Mouse (Mus musculus) left cerebral cortex, adult 18-20 months (tissue): ENCODE measurements around the gene Topbp1. TPM values are rescaled to one million over a fixed set of nuclear protein-coding genes. Genes with fewer than 3 reads are reported as not detected.

Experiments
- DNase-seq, 2 experiments: peaks; one replicate each; pipeline ENCODE4 v3.0.0; 2021 to 2022; ENCODE audit warnings: low spot score in 2 of 2, mixed read lengths in 1 of 2
- long read RNA-seq, 2 experiments: library from polyadenylated mRNA; stranded (forward); transcript quantifications; one replicate each; pipeline ENCODE4 v2.0.0; 2021
- total RNA-seq, 2 experiments: library from RNA; stranded (reverse); gene quantifications; 2 replicates each; pipeline ENCODE4 v1.2.3; 2021

Topbp1 gene
- 10 to 100 TPM; 17.0 to 20.7 TPM for total RNA-seq
- long read RNA-seq, experiment 1, full-length matches to known transcripts: 5 of 10 reads
- long read RNA-seq, experiment 1, partial matches to known transcripts: 3 of 10 reads
- long read RNA-seq, experiment 1, other reads (novel, unspliced or antisense): 2 of 10 reads
- long read RNA-seq, experiment 2, full-length matches to known transcripts: 4 of 12 reads
- long read RNA-seq, experiment 2, partial matches to known transcripts: 4 of 12 reads
- long read RNA-seq, experiment 2, other reads (novel, unspliced or antisense): 4 of 12 reads

GRCm38 (mm10) chr9:103304927-103305326 lies at the start of gene Topbp1, which contains the start of gene 1300017J02Rik:
Gene Topbp1, plus strand, starts transcription at chr9:103305215.
Gene 1300017J02Rik, minus strand, starts transcription at chr9:103305082.
- peak; percentile 93 for DNase-seq

- no peak for DNase-seq
These were observed 39.2 kb upstream of the Topbp1 start for GRCm38 (mm10) chr9:103265778-103266177.

GRCm38 (mm10) chr9:103271104-103271503 lies 33.9 kb upstream of the Topbp1 start:
- DNase-seq: no peak

- no peak for DNase-seq
These were observed 30.2 kb upstream of the Topbp1 start for GRCm38 (mm10) chr9:103274819-103275218.

DNA sequence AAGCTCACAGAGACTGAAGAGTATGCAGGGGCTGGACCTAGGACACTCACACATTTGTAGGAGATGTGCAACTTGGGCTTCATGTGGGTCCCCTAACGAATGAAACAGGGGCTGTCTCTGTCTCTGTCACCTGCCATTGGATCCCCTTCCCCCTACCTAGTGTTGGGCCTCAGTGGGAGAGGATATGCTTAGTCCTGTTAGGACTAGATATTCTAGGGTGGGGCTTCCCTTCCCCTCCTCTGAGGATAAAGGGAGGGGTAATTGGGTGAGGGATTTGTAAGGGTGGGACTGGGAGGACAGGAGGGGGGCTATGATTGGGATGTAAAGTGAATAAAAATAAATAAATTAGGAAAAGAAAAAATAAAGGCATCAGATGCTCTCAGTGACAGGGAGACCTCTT lies 29.3 kb upstream of the Topbp1 start:
- no peak for DNase-seq

GRCm38 (mm10) chr9:103276876-103277275 lies 28.1 kb upstream of the Topbp1 start:
- DNase-seq: no peak

GRCm38 (mm10) chr9:103286396-103286795 lies 18.6 kb upstream of the Topbp1 start:
- no peak for DNase-seq

DNA sequence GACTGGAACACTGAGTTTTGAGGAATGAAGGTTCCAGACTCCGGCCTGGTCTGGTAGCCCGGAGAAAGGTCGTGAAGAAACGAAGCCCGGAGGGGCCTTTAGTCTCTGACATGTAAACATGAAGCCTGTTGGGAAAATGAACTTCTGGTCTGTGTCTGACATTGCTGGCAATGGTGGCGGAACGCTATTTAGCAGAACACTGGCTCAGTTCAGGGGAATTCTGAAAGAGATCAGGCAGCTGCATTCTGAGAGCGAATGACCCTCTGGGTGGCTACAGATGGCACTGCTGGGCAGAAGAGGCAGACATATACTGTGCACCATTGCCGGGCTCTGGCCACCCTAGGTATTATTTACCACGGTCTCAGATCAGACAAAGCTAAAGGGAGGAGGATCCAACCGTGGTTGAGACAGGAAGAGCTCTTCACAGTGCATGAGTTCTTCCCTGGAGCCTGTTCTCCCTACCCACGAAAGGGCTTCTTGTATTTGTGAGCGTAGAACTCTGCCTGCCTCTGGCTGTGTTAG lies 18.1 kb upstream of the Topbp1 start:
- DNase-seq: no peak

GRCm38 (mm10) chr9:103287840-103288488 lies 17.1 kb upstream of the Topbp1 start:
- no peak for DNase-seq

- DNase-seq: no peak
These were observed 16.4 kb upstream of the Topbp1 start for GRCm38 (mm10) chr9:103288489-103289180.

GRCm38 (mm10) chr9:103294507-103294906 lies 10.5 kb upstream of the Topbp1 start:
- no peak for DNase-seq

DNA sequence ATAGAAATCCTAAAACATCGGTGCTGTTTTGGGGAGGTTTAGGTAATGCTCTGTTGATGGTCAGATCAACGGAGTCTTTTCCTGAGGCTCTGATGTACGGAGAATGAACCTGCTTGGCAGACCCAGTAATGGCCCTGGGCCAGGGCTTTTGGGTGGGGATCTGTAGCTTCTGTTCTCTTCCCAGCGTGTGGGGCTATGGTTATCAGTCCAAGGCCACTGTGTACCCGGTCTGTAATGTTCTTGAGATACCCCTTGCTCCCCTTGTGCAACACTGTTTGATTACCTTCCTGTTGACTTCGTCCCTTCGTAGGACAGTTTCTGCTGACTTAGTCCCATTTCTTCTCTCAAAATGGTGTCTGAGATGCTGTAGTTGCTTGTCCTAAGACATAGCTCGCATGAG lies 3.9 kb upstream of the Topbp1 start:
- no peak for DNase-seq

DNA sequence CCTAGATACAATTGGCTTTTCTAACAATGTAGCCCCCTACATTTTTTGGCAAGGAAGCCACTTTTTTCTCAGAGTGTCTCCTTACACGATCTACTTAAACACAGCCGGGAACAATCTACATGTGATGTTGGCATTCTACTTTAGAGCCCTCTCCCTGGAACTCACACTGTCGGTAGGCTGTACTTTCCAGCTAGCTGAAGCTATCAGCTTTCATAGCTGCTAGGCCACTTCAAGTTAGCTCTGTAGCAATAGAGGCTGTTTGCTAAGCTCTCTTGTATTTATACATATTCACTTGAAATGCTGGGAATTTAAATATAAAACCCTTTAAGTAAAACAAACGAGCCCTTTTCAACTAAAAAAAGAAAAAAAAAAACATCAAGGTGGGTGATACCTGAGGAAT lies 2.8 kb upstream of the Topbp1 start:
- DNase-seq: no peak

GRCm38 (mm10) chr9:103302666-103303065 lies 2.3 kb upstream of the Topbp1 start:
- peak; percentile 64 to 69 for DNase-seq

GRCm38 (mm10) chr9:103305332-103306041 lies 472 bp downstream of the Topbp1 start:
- no peak for DNase-seq

DNA sequence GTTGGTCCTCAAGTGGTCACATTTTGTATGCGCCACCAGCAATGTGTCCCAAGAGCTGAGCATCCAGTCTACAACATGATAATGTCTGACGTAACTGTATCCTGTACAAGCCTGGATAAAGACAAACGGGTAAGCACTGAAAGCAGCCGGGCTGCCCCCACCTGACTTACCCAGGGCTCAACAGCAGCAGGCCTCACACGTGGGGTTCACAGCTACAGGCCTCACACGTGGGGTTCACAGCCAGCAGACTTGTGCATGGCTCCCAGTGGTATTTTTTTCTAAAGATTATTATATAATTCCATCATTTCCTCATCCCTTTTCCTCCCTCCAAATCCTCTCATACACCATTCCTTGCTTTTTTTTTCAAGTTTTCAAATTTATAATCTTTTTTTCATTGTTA lies 4.8 kb downstream of the Topbp1 start:
- DNase-seq: no peak

GRCm38 (mm10) chr9:103324678-103325077 lies 19.7 kb downstream of the Topbp1 start:
- no peak for DNase-seq

GRCm38 (mm10) chr9:103326449-103326848 lies 21.4 kb downstream of the Topbp1 start:
- no peak for DNase-seq

DNA sequence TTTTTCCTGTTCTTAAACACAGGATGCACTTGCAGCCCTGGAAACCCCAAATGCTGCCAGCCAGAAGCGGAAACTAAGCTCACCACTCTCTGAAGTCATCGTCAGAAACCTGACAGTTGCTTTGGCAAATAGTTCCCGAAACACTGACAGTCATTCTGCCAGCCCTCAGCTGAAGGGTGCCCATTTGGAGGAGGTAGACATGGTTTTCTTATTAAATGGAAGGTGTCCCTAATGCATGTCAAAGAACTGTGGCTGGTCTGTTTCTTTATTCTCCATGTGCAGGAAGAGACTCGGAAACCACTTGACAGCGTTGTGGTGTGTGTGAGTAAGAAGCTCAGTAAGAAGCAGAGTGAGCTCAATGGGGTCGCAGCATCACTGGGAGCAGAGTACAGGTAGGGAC lies 27.6 kb downstream of the Topbp1 start:
- DNase-seq: no peak

GRCm38 (mm10) chr9:103336912-103337311 lies 31.9 kb downstream of the Topbp1 start:
- DNase-seq: no peak

DNA sequence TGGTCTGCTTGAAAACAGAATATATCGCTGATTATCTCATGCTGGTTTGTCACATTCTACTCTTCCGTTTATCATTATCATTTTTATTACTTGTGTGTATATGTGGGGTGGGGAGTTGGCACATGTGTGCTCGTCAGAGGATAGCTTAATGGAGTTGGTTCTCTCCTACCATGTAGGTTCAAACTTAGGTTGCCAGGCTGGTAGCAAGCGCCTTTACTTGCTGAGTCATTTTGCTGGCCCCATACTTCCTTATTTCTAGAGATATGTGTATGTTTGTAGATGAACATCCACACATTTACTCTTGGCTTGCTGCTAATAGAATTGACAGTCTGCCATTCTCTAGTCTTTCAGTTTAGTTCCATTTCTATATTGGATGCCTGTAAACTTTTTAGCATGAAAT lies 42.0 kb downstream of the Topbp1 start:
- no peak for DNase-seq
